Mouse (Mus musculus): ENCODE measurements around the gene Btg2. TPM values are rescaled to one million over a fixed set of nuclear protein-coding genes. Genes with fewer than 3 reads are reported as not detected.

Gene Btg2
- total and polyA plus RNA-seq, 3 experiments = 7.2 to 19.7 (median 11.6) TPM

DNA sequence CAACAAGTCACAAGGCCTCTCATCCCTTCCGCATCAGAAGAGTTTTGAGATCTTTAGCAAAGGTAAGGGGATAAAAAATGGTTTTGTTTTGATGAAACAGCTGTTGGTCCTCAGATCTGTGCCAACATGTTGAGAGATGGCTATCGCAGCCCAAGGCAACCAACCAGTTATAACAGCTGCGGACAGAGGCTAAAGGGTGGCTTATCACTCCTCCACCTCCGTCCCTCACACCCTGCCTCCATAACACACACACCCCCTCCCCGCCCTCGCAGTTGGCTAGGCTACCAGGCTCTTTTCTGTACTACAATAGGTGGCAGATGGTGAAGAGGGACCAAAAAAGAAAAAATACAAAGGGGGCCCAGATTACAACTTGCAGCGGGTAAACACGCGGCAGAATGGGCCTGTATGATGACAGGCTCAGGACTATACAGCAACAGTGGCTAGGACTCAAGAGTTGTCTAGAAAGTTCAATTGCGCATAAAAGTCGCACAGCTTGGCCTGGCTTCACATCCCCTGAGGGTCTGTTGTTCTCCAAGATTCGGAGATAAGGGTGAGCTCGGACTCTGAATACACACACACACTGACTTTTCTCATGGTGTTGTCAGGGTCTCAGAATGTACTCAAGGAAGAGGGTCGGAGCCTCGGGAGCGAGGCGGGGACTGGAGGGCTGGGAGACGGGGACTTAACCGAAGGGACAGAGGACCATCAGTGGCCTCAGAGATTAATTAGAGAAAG, 692 bp downstream of the Btg2 start:
- peak overlapping the region; percentile 68 to 83 (median 78) for H3K4me3 ChIP-seq (replicated peaks in 1 of 3; ENCODE audit: low read depth in 2 of 3, low read length in 2 of 3, poor library complexity in 1 of 3)
- H3K36me3 ChIP-seq (replicated peaks in 1 of 2; ENCODE audit: control insufficient read depth in 1 of 2, insufficient read depth in 1 of 2, low read length in 1 of 2) = peaks cover 13 to 33% of the 10 kb centered on the region in 2 experiments
- 0 out of 2 replicates have a peak, but pooled peaks have one; percentile 6 for TF ChIP-seq MXI1 (IDR thresholded peaks at IDR 0.05; ENCODE audit: low read depth, low read length)
- no peak for TF ChIP-seq SIN3A (IDR thresholded peaks at IDR 0.05; ENCODE audit: low read length)
- peak overlapping the region; percentile 80 for H3K4me2 ChIP-seq (ENCODE audit: insufficient read depth, low read depth, poor library complexity, severe bottlenecking)
- no peak overlapping the region for H3K27ac ChIP-seq (ENCODE audit: insufficient read depth, low read depth)
- peak overlapping the region; percentile 70 for H3K9ac ChIP-seq (ENCODE audit: insufficient read depth, low read depth)
- in situ Hi-C loops (cut with MboI; ENCODE audit: low pct_ligation_motif_present, low pct_unique_long_range_greater_than_20kb, low sequenced_read_pairs) (no loop called here), dilution Hi-C loops (cut with MboI; ENCODE audit: extremely low pct_ligation_motif_present, extremely low pct_unique_long_range_greater_than_20kb, low sequenced_read_pairs) (no loop called here)
- no peak for DNase-seq (ENCODE audit: extremely low read depth)
- peaks cover 19 to 51% of the 10 kb centered on the region in 2 experiments for H3K4me1 ChIP-seq (ENCODE audit: control insufficient read depth in 1 of 2, insufficient read depth in 2 of 2)
- H3K79me2 ChIP-seq (replicated peaks; ENCODE audit: control insufficient read depth, extremely low read depth, insufficient read depth, poor library complexity, severe bottlenecking) = peaks cover 11% of the 10 kb centered on the region; the same call in 1 of the 2 replicates
- H3K9me3 ChIP-seq (replicated peaks; ENCODE audit: low read length) = no peaks in the 10 kb centered on the region
- peaks cover 21% of the 10 kb centered on the region for H3K27me3 ChIP-seq (replicated peaks)

DNA sequence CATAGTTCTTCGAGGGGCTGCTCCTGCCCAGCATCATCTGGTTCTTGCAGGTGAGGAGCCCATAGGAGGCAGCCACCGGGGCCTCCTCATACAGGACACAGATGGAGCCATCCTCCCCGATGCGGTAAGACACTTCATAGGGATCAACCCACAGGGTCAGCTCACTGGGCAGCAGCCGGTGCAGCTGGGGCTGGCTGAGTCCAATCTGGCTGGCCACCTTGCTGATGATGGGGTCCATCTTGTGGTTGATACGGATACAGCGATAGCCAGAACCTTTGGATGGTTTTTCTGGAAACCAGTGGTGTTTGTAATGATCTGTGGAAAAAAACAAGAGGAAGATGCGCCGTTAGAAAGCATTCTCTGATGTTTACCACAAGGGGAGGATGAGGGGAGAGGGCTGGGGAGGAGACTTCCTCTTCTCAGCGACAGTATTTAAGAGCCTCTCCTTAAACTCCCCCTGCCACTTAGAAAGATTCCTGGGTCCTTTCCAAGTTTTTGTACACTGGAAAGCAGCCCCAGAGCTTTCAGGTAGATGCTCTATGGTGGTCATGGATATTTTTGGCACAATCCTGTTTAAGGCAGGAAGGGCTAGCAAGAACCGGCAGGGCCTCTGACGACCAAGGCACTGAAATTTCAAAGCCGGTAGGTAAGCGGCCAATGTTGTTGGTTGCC, 1.4 kb downstream of the Btg2 start:
- in situ Hi-C loops (cut with MboI; ENCODE audit: low pct_ligation_motif_present, low pct_unique_long_range_greater_than_20kb, low sequenced_read_pairs) = no loop called here
- H3K27me3 ChIP-seq (replicated peaks) = peaks cover 19% of the 10 kb centered on the region
- peaks cover 13 to 33% of the 10 kb centered on the region in 2 experiments for H3K36me3 ChIP-seq (replicated peaks in 1 of 2; ENCODE audit: control insufficient read depth in 1 of 2, insufficient read depth in 1 of 2, low read length in 1 of 2)
- DNase-seq (ENCODE audit: extremely low read depth) = no peak
- H3K27ac ChIP-seq (ENCODE audit: insufficient read depth, low read depth) = no peak overlapping the region
- H3K9ac ChIP-seq (ENCODE audit: insufficient read depth, low read depth) = peak overlapping the region; percentile 70
- TF ChIP-seq NRF1 (IDR thresholded peaks at IDR 0.05; ENCODE audit: low read depth, low read length) (no peak), SMC3 (IDR thresholded peaks at IDR 0.05; ENCODE audit: low read depth, low read length) (peak; percentile 32), BHLHE40 (IDR thresholded peaks at IDR 0.05; ENCODE audit: low read depth, low read length) (no peak), MXI1 (IDR thresholded peaks at IDR 0.05; ENCODE audit: low read depth, low read length) (0 out of 2 replicates have a peak, but pooled peaks have one; percentile 17), E2F4 (IDR thresholded peaks at IDR 0.05; ENCODE audit: insufficient replicate concordance, low read depth, low read length) (no peak), CTCF (conservative IDR thresholded peaks at IDR 0.05 in 1 of 2, IDR thresholded peaks at IDR 0.05 in 1 of 2; ENCODE audit: low read depth in 2 of 2, low read length in 2 of 2) (peak in 1 of 2 experiments; percentile 37; a peak in 2 of 4 replicates), NELFE (IDR thresholded peaks at IDR 0.05; ENCODE audit: low read depth, low read length) (no peak), RAD21 (IDR thresholded peaks at IDR 0.05; ENCODE audit: low read depth, low read length) (peak; percentile 27), KAT2A (IDR thresholded peaks at IDR 0.05; ENCODE audit: insufficient replicate concordance, low read length) (no peak), USF2 (conservative IDR thresholded peaks at IDR 0.05; ENCODE audit: low read depth, low read length) (no peak), TCF12 (IDR thresholded peaks at IDR 0.05; ENCODE audit: low read depth, low read length) (0 out of 2 replicates have a peak, but pooled peaks have one; percentile 22), IRF4 (IDR thresholded peaks at IDR 0.05; ENCODE audit: low read depth, low read length) (no peak), GABPA (IDR thresholded peaks at IDR 0.05; ENCODE audit: insufficient replicate concordance, low read depth, low read length) (no peak), TBP (conservative IDR thresholded peaks at IDR 0.05; ENCODE audit: low read depth, low read length) (no peak), CHD1 (IDR thresholded peaks at IDR 0.05; ENCODE audit: low read depth, low read length) (no peak)
- H3K9me3 ChIP-seq (replicated peaks; ENCODE audit: low read length) = no peaks in the 10 kb centered on the region
- dilution Hi-C loops (cut with MboI; ENCODE audit: extremely low pct_ligation_motif_present, extremely low pct_unique_long_range_greater_than_20kb, low sequenced_read_pairs) = no loop called here
- peaks cover 12 to 44% of the 10 kb centered on the region in 2 experiments for H3K4me1 ChIP-seq (ENCODE audit: control insufficient read depth in 1 of 2, insufficient read depth in 2 of 2)
- H3K79me2 ChIP-seq (replicated peaks; ENCODE audit: control insufficient read depth, extremely low read depth, insufficient read depth, poor library complexity, severe bottlenecking) = peaks cover 11% of the 10 kb centered on the region; the same call in 1 of the 2 replicates
- H3K4me2 ChIP-seq (ENCODE audit: insufficient read depth, low read depth, poor library complexity, severe bottlenecking) = peak overlapping the region; percentile 80
- peak overlapping the region; percentile 68 to 83 (median 78) for H3K4me3 ChIP-seq (replicated peaks in 1 of 3; ENCODE audit: low read depth in 2 of 3, low read length in 2 of 3, poor library complexity in 1 of 3)

Data from CH12.LX (cell line).